Mouse (Mus musculus): ENCODE measurements around the gene Josd1. TPM values are rescaled to one million over a fixed set of nuclear protein-coding genes. Genes with fewer than 3 reads are reported as not detected.

The Josd1 gene
- polyA plus RNA-seq, 1 experiment from 2014 or later = 18.6 TPM

- DNase-seq (ENCODE audit: low spot score) = no peak
- Histone ChIP-seq H3K9me3 (no peaks in the 10 kb centered on the region), H3K27ac (no peak overlapping the region), H3K4me1 (replicated peaks) (no peaks in the 10 kb centered on the region), H3K36me3 (peaks cover 100% of the 10 kb centered on the region), H3K4me3 (no peak overlapping the region), H3K27me3 (ENCODE audit: insufficient read depth, poor library complexity, severe bottlenecking) (no peaks in the 10 kb centered on the region)
- WGBS = 93% methylated on average over 7 of the region's 7 CpGs
Observed at GRCm38 (mm10) chr15:79715646-79716045, 27.9 kb upstream of the Josd1 start.

DNA sequence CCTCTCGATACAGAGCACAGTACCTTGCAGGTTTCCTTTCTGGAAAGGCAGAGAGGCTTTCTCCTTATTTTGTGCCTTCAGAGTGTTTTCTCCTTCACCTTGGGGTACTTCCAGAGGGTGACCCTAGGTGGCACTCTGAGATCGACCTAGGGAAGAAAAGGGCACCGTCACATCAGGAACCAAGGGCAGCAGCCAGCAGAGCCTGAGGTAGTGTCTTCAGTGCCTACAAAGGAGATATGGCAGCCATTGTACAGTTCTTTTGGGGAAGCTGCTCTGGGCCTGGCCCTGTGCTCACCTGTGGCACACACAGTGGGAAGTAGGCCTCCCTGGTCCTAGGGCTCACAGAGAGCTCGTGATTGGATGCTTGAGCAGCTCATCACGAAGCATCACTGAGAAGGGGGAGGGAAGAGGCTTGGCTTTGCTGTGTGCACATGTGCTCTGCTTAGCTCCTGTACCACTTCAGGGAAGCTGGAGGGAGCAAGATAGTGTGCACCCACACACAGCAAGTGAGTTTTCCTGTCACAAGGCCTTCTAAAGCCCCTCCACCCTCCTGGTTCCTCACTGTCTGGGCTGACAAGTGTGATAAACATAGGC lies 20.6 kb upstream of the Josd1 start:
- Histone ChIP-seq H3K27me3 (ENCODE audit: insufficient read depth, poor library complexity, severe bottlenecking) (no peaks in the 10 kb centered on the region), H3K9me3 (no peaks in the 10 kb centered on the region), H3K27ac (no peak overlapping the region), H3K4me1 (replicated peaks) (no peaks in the 10 kb centered on the region), H3K36me3 (peaks cover 71% of the 10 kb centered on the region), H3K4me3 (no peak overlapping the region)
- DNase-seq (ENCODE audit: low spot score) = no peak
- 92% methylated on average over 5 of the region's 5 CpGs for WGBS

- DNase-seq (ENCODE audit: low spot score) = no peak
- H3K27me3 ChIP-seq (ENCODE audit: insufficient read depth, poor library complexity, severe bottlenecking) = no peaks in the 10 kb centered on the region
- H3K9me3 ChIP-seq = no peaks in the 10 kb centered on the region
- H3K36me3 ChIP-seq = peaks cover 55% of the 10 kb centered on the region
- H3K27ac ChIP-seq = no peak overlapping the region
- no peak overlapping the region for H3K4me3 ChIP-seq
- 94% methylated on average over 17 of the region's 17 CpGs for WGBS
- no peaks in the 10 kb centered on the region for H3K4me1 ChIP-seq (replicated peaks)
Observed at GRCm38 (mm10) chr15:79706603-79707214, 19.0 kb upstream of the Josd1 start.

GRCm38 (mm10) chr15:79697558-79698187 lies 10.0 kb upstream of the Josd1 start:
- DNase-seq (ENCODE audit: low spot score) = no peak
- WGBS = 82% methylated on average over 9 of the region's 9 CpGs
- Histone ChIP-seq H3K4me3 (no peak overlapping the region), H3K27ac (no peak overlapping the region), H3K36me3 (peaks cover 44% of the 10 kb centered on the region), H3K27me3 (ENCODE audit: insufficient read depth, poor library complexity, severe bottlenecking) (no peaks in the 10 kb centered on the region), H3K9me3 (no peaks in the 10 kb centered on the region), H3K4me1 (replicated peaks) (peaks cover 28% of the 10 kb centered on the region)

- Histone ChIP-seq H3K9me3 (no peaks in the 10 kb centered on the region), H3K4me1 (replicated peaks) (peaks cover 35% of the 10 kb centered on the region), H3K4me3 (no peak overlapping the region), H3K27me3 (ENCODE audit: insufficient read depth, poor library complexity, severe bottlenecking) (no peaks in the 10 kb centered on the region), H3K27ac (peak overlapping the region; percentile 29; the same call in 1 of the 2 replicates), H3K36me3 (peaks cover 44% of the 10 kb centered on the region)
- DNase-seq (ENCODE audit: low spot score) = no peak
- WGBS = 77% methylated on average over 6 of the region's 6 CpGs
Observed at GRCm38 (mm10) chr15:79697011-79697410, 9.3 kb upstream of the Josd1 start.

DNA sequence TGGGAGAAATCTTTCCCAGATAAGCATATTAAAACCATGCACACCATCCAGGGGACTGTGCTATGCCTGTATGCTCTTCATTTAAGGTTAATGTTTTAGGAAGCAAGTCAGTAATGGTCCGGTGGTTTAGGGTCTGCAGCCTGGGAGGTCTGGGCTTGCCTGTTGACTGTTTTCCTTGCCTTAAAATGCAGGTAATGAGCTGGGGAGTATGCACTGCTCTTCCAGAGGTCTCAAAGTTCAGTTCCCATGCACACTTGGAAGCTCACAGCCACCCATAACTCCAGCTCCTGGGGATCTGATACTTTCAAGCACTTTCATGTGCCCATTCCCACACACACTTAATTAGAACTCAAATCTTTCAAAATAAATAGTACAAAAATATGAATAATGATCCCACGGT lies 8.8 kb upstream of the Josd1 start:
- Histone ChIP-seq H3K9me3 (no peaks in the 10 kb centered on the region), H3K36me3 (peaks cover 44% of the 10 kb centered on the region), H3K27me3 (ENCODE audit: insufficient read depth, poor library complexity, severe bottlenecking) (no peaks in the 10 kb centered on the region), H3K4me3 (no peak overlapping the region), H3K4me1 (replicated peaks) (peaks cover 40% of the 10 kb centered on the region), H3K27ac (no peak overlapping the region)
- DNase-seq (ENCODE audit: low spot score) = no peak
- WGBS = 92% methylated on average over 2 of the region's 2 CpGs

DNA sequence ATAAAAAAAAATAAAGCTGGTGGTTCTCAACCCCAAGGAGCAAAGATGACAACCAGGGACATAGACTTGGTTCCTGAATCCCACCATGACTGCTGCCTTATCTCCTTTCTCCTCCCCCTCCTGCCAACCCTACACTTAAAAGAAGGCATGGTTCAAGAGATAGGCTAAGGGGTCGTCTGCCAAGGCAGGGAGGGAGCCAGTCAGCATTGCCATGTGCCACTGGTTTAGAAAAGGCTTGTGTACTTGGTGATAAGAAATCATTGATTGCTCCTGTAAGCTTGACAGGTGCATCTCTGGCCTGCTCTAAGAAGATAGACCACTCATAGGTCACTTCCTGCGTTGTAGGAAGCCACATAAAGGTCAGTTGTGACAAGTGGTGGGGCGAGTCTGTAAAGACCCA lies 7.8 kb upstream of the Josd1 start:
- Histone ChIP-seq H3K27me3 (ENCODE audit: insufficient read depth, poor library complexity, severe bottlenecking) (no peaks in the 10 kb centered on the region), H3K4me1 (replicated peaks) (peaks cover 44% of the 10 kb centered on the region)
- WGBS = 73% methylated on average over 3 of the region's 3 CpGs

GRCm38 (mm10) chr15:79694512-79694911 lies 6.8 kb upstream of the Josd1 start:
- Histone ChIP-seq H3K4me3 (no peak overlapping the region), H3K4me1 (replicated peaks) (peaks cover 52% of the 10 kb centered on the region), H3K27me3 (ENCODE audit: insufficient read depth, poor library complexity, severe bottlenecking) (no peaks in the 10 kb centered on the region), H3K36me3 (peaks cover 42% of the 10 kb centered on the region), H3K27ac (no peak overlapping the region), H3K9me3 (no peaks in the 10 kb centered on the region)
- no peak for DNase-seq (ENCODE audit: low spot score)
- WGBS = 90% methylated on average over 4 of the region's 4 CpGs

More for the DNA sequence above, 7.8 kb upstream of the Josd1 start:
- Histone ChIP-seq H3K27ac (no peak overlapping the region), H3K9me3 (no peaks in the 10 kb centered on the region), H3K4me3 (no peak overlapping the region), H3K36me3 (peaks cover 44% of the 10 kb centered on the region)
- no peak for DNase-seq (ENCODE audit: low spot score)

- no peak for DNase-seq (ENCODE audit: low spot score)
- Histone ChIP-seq H3K27me3 (ENCODE audit: insufficient read depth, poor library complexity, severe bottlenecking) (no peaks in the 10 kb centered on the region), H3K4me1 (replicated peaks) (peaks cover 55% of the 10 kb centered on the region), H3K9me3 (no peaks in the 10 kb centered on the region), H3K4me3 (peak overlapping the region; percentile 18; the same call in 1 of the 2 replicates), H3K36me3 (peaks cover 37% of the 10 kb centered on the region), H3K27ac (peak overlapping the region; percentile 35)
- 87% methylated on average over 11 of the region's 11 CpGs for WGBS
Observed at GRCm38 (mm10) chr15:79693740-79694139, 6.0 kb upstream of the Josd1 start.

DNA sequence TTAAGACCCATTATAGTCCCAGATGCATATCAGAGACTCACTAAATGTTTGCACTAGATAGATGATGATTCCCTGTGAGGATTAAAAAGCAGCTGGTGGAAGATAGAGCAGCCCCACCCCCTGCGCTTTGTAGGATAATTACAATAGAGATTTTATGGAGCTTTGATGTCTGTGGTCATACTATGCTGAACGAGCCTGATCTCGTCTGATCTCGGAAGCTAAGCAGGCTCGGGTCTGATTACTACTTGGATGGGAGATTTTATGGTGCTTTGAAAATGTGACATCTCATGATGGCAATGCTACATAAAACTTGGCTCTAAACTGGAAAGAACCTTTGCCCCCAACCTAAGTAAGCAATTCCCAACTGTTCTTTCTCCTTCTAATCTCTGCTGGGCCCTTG lies 4.6 kb upstream of the Josd1 start:
- no peaks in the 10 kb centered on the region for H3K27me3 ChIP-seq (ENCODE audit: insufficient read depth, poor library complexity, severe bottlenecking)
- H3K9me3 ChIP-seq = no peaks in the 10 kb centered on the region
- no peak overlapping the region for H3K27ac ChIP-seq
- H3K4me1 ChIP-seq (replicated peaks) = peaks cover 62% of the 10 kb centered on the region
- 90% methylated on average over 5 of the region's 5 CpGs for WGBS
- no peak for DNase-seq (ENCODE audit: low spot score)
- H3K4me3 ChIP-seq = peak overlapping the region; percentile 97
- H3K36me3 ChIP-seq = peaks cover 36% of the 10 kb centered on the region

- Histone ChIP-seq H3K27ac (peak overlapping the region; percentile 93), H3K27me3 (ENCODE audit: insufficient read depth, poor library complexity, severe bottlenecking) (no peaks in the 10 kb centered on the region), H3K9me3 (no peaks in the 10 kb centered on the region), H3K36me3 (peaks cover 23% of the 10 kb centered on the region), H3K4me1 (replicated peaks) (peaks cover 63% of the 10 kb centered on the region), H3K4me3 (peak overlapping the region; percentile 97)
- no peak for DNase-seq (ENCODE audit: low spot score)
- WGBS = under 1% methylated on average over 53 of the region's 53 CpGs
Observed at GRCm38 (mm10) chr15:79691023-79691508, 3.3 kb upstream of the Josd1 start.

DNA sequence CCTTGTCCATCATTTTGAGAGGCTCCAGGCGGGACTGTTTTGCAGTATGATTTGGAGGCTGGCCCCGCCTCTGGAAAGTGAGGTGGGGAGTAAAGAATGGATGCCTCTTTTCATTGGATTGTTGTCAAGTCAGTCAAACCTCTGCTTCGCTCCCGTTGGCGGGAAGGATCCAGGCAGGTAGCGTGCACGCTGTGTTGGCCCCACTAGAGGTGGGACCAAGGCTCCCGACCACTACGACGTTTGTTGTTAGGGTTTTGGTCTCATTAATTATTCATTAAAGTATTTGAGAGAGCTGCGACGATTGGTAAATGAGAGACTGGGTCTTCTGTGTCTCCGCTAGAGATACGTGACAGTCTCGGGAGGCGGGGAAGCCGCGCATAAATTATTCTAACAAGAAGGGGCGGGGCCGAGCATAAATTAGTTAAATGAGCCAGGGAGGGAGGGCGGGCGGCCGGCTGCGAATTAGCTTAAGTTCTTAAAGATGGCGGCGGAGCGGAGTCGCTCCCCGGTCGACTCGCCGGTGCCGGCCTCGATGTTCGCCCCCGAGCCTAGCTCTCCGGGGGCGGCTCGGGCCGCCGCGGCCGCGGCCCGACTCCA lies 2.8 kb upstream of the Josd1 start, which contains the start of gene Gtpbp1:
Gtpbp1 (plus strand) TSS at position 420 of the 597 bp plus-strand sequence.
- peak; percentile 96 for DNase-seq (ENCODE audit: low spot score)
- peaks cover 69% of the 10 kb centered on the region for H3K4me1 ChIP-seq (replicated peaks)
- under 1% methylated on average over 45 of the region's 45 CpGs for whole genome bisulfite sequencing

More for the DNA sequence above, 2.8 kb upstream of the Josd1 start, which contains the start of gene Gtpbp1:
- Histone ChIP-seq H3K36me3 (peaks cover 20% of the 10 kb centered on the region), H3K27me3 (ENCODE audit: insufficient read depth, poor library complexity, severe bottlenecking) (no peaks in the 10 kb centered on the region), H3K9me3 (no peaks in the 10 kb centered on the region), H3K27ac (peak within 1 kb of the TSS; percentile 93), H3K4me3 (peak within 1 kb of the TSS; percentile 97)

Measured in hindbrain, embryonic 10.5 days (tissue).